Mouse (Mus musculus) heart, embryonic 11.5 days (tissue): ENCODE results near the gene Trim72. TPM values are rescaled to one million over a fixed set of nuclear protein-coding genes. Genes with fewer than 3 reads are reported as not detected.
"Not testable (repeated sequence)": the region's sequence is repeated elsewhere in the genome, so short reads cannot be mapped to it uniquely, and the experiment has no call there.

Experiments
- ATAC-seq: fragments of 200-750 bp; cut with Nextera tagmentation; replicated peaks from 2 replicates; pipeline ENCODE4 v1.8.0; 2017; ENCODE audit warnings: moderate library complexity; ENCODE audit not compliant: insufficient number of reproducible peaks, low FRiP score, low TSS enrichment
- H3K27ac ChIP-seq: fragments of 300-500 bp; sonication (generic); 2 replicates; pipeline ENCODE4 v1.5.1; 2014; ENCODE audit warnings: mild to moderate bottlenecking, low read depth, low read length
- H3K27me3 ChIP-seq: fragments of 300-500 bp; sonication (generic); 2 replicates; pipeline ENCODE4 v1.6.1; 2014; ENCODE audit warnings: mild to moderate bottlenecking, low read length, mixed read lengths; ENCODE audit not compliant: control insufficient read depth, insufficient read depth
- H3K36me3 ChIP-seq: fragments of 300-500 bp; sonication (generic); 2 replicates; pipeline ENCODE4 v1.6.1; 2014; ENCODE audit warnings: mild to moderate bottlenecking, low read length, moderate library complexity, mixed read lengths; ENCODE audit not compliant: control insufficient read depth, insufficient read depth
- H3K4me1 ChIP-seq: fragments of 300-500 bp; sonication (generic); 2 replicates; pipeline ENCODE4 v1.6.1; 2014; ENCODE audit warnings: low read length; ENCODE audit not compliant: control insufficient read depth, insufficient read depth
- H3K4me2 ChIP-seq: fragments of 300-500 bp; sonication (generic); 2 replicates; pipeline ENCODE4 v1.6.1; 2014; ENCODE audit warnings: mild to moderate bottlenecking, moderate library complexity
- H3K4me3 ChIP-seq: fragments of 300-500 bp; sonication (generic); 2 replicates; pipeline ENCODE4 v1.5.1; 2014; ENCODE audit warnings: low read depth, low read length
- H3K9ac ChIP-seq: fragments of 300-500 bp; sonication (generic); 2 replicates; pipeline ENCODE4 v1.6.1; 2014; ENCODE audit warnings: mild to moderate bottlenecking, low read depth, low read length, moderate library complexity
- H3K9me3 ChIP-seq: fragments of 300-500 bp; sonication (generic); replicated peaks from 2 replicates; pipeline ENCODE4 v1.6.1; 2016; ENCODE audit warnings: low read length; ENCODE audit not compliant: control insufficient read depth
- WGBS: fragments of 180-500 bp; shearing (Covaris S2); extraction: QIAGEN DNeasy Blood & Tissue Kit; methylation state at CpG from one replicate; pipeline ENCODE4 v1.1.7; 2014; ENCODE audit not compliant: insufficient replicate concordance; 5-methylcytosine and 5-hydroxymethylcytosine counted together
- polyA plus RNA-seq: library from polyadenylated mRNA; unstranded; fragments of >200 nt; fragmentation: Nextera tagmentation; extraction: Ambion mirVana; gene quantifications from 2 replicates; pipeline ENCODE4 v1.2.1, GENCODE M21; 2014

Trim72 gene
- polyA plus RNA-seq, 1 experiment from 2014 or later, result 0.69 TPM

- H3K4me2 ChIP-seq, result no peak overlapping the region
Measured at GRCm38 (mm10) chr7:128032989-128033293, 29.2 kb downstream of the Trim72 start.

DNA sequence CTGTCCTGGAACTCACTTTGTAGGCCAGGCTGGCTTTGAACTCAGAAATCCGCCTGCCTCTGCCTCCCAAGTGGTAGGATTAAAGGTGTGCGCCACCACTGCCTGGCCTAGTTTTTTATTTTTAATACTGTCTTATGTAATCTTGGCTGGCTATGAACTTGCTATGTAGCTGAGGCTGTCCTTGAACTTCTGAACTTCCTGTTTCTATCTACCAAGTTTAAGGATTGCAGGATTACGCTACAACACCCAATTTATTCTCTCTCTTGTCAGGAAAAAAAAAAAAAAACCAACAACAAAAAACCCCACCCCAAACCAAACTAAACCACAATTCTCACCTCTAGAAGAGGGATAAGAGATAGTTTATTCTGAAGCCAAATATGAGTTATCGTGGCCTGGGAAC is 29.9 kb downstream of the Trim72 start:
- no peaks in the 10 kb centered on the region for H3K4me1 ChIP-seq
- H3K4me2 ChIP-seq, result no peak overlapping the region
- no peaks in the 10 kb centered on the region for H3K9me3 ChIP-seq
- WGBS, result 84% methylated on average over 4 of the region's 4 CpGs
- H3K4me3 ChIP-seq, result no peak overlapping the region
- H3K27me3 ChIP-seq, result no peaks in the 10 kb centered on the region
- H3K36me3 ChIP-seq, result no peaks in the 10 kb centered on the region
- no peak overlapping the region for H3K27ac ChIP-seq
- H3K9ac ChIP-seq, result no peak overlapping the region
- ATAC-seq, result no peak

More at GRCm38 (mm10) chr7:128032989-128033293, 29.2 kb downstream of the Trim72 start:
- H3K27ac ChIP-seq, result no peak overlapping the region
- no peaks in the 10 kb centered on the region for H3K4me1 ChIP-seq
- no peaks in the 10 kb centered on the region for H3K36me3 ChIP-seq
- WGBS, result 88% methylated on average over 3 of the region's 3 CpGs
- no peak overlapping the region for H3K4me3 ChIP-seq
- ATAC-seq, result no peak
- H3K27me3 ChIP-seq, result no peaks in the 10 kb centered on the region
- no peak overlapping the region for H3K9ac ChIP-seq
- H3K9me3 ChIP-seq, result no peaks in the 10 kb centered on the region

- not testable (repeated sequence) for H3K27me3 ChIP-seq, H3K9ac ChIP-seq, H3K27ac ChIP-seq, H3K4me1 ChIP-seq, ATAC-seq, H3K9me3 ChIP-seq, H3K36me3 ChIP-seq, H3K4me3 ChIP-seq, H3K4me2 ChIP-seq
- WGBS, result 65% methylated on average over 15 of the region's 15 CpGs
Measured at GRCm38 (mm10) chr7:128042161-128042820, 38.5 kb downstream of the Trim72 start.

DNA sequence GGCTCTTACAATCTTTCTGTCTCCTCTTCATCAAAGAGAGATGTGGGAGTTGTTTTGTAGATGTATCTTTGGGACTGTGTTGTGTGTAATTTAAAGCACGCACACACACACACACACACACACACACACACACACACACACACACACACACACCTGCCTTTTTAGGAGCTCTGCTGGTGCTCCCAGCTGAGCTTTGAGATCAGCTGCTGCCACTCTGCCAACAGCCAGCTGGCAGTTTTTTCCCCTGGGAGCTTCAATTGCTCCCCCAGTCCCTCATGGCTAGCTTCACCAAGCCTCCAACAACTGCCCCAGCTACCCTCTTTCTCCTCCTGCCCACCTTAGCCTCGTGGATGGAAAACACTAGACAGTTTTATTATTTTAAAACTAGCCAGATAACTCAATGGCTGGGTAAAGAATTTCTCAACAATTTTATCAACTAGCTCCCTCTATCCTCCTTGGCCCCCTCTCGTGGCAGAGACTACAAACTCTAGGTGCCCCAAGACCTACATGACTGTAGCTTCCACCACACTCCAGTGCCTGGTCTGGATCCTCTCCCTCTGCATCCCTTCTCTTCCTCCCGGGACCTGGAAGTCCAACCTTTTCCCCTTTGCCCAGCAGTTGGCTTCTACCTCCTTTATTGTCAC is 40.5 kb downstream of the Trim72 start:
- 65% methylated on average over 4 of the region's 4 CpGs for WGBS
- H3K9ac ChIP-seq, result no peak overlapping the region

DNA sequence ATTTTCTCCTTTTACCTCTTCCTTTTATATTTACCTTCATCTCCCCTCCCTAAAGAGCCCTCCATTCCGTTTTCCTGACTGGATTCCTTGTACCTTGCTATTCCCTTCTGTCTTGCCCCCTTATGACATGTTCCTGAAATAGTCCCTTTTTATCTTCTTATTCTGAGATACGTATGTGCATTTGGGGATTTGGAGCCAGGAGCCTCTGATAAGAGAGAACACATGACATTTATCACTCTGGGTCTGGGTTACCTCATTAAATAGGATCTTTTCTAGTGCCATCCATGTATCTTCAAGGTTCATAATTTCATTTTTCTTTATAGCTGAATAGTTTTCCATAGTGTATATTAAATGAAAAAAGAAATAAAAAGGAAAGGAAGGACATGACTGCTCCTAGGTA is 41.9 kb downstream of the Trim72 start:
- WGBS, result 47% methylated on average over 2 of the region's 2 CpGs

More for the DNA sequence above, 40.5 kb downstream of the Trim72 start:
- ATAC-seq, result no peak
- no peak overlapping the region for H3K4me2 ChIP-seq
- H3K36me3 ChIP-seq, result no peaks in the 10 kb centered on the region
- H3K4me3 ChIP-seq, result no peak overlapping the region
- H3K9me3 ChIP-seq, result no peaks in the 10 kb centered on the region
- no peaks in the 10 kb centered on the region for H3K27me3 ChIP-seq
- no peaks in the 10 kb centered on the region for H3K4me1 ChIP-seq
- H3K27ac ChIP-seq, result no peak overlapping the region

DNA sequence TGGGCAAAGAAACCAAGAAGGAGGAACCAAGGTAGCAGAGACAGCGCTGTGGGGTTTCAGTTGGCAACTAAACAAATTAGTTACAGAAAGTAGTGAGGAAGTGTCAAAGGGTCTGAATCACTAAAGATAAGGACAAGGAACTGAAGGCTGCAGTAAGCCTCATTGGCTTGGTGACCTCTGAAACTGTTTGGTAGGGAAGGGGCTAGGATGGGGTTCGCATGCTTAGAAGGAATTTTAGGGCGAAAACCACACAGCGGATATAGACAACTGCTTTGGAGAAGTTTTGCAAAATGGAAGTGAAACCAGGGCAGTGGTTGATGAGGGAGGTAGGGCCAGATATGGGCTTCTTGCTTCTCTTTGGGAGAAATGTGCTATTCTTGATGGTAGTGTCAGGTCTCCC is 45.1 kb downstream of the Trim72 start:
- Histone ChIP-seq H3K27ac (no peak overlapping the region), H3K27me3 (no peaks in the 10 kb centered on the region), H3K36me3 (no peaks in the 10 kb centered on the region), H3K4me3 (no peak overlapping the region), H3K4me2 (no peak overlapping the region), H3K9me3 (no peaks in the 10 kb centered on the region), H3K9ac (no peak overlapping the region), H3K4me1 (no peaks in the 10 kb centered on the region)
- ATAC-seq, result no peak
- 77% methylated on average over 4 of the region's 4 CpGs for WGBS

More for the DNA sequence above, 41.9 kb downstream of the Trim72 start:
- Histone ChIP-seq H3K9ac (no peak overlapping the region), H3K4me2 (no peak overlapping the region), H3K4me1 (no peaks in the 10 kb centered on the region), H3K36me3 (no peaks in the 10 kb centered on the region), H3K27ac (no peak overlapping the region), H3K4me3 (no peak overlapping the region), H3K9me3 (no peaks in the 10 kb centered on the region), H3K27me3 (no peaks in the 10 kb centered on the region)
- no peak for ATAC-seq

- no peak overlapping the region for H3K27ac ChIP-seq
- H3K36me3 ChIP-seq, result no peaks in the 10 kb centered on the region
- no peak overlapping the region for H3K4me3 ChIP-seq
- no peaks in the 10 kb centered on the region for H3K4me1 ChIP-seq
- H3K27me3 ChIP-seq, result no peaks in the 10 kb centered on the region
- H3K9me3 ChIP-seq, result no peaks in the 10 kb centered on the region
- ATAC-seq, result no peak
- 73% methylated on average over 2 of the region's 2 CpGs for WGBS
- no peak overlapping the region for H3K9ac ChIP-seq
- no peak overlapping the region for H3K4me2 ChIP-seq
Measured at GRCm38 (mm10) chr7:128049254-128049653, 45.5 kb downstream of the Trim72 start.

DNA sequence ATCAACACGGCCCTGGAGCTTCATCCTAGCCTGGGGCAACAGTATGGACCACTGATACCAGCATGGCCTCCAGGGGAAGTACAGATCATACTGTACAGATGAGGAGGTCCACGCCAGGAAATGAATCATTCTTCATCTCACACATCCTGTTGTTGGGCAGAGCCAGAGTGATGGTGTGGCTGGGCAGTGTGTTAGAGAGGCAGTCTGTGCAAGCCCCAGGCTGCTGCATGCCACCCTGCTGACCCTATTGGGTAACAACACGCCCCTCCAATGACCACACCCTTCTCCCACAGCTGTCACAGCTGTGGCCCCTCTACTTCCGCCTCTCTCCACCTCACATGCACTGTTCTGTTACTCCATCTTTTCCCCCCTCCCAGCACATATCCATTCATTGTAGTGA is 47.0 kb downstream of the Trim72 start:
- Histone ChIP-seq H3K27me3 (no peaks in the 10 kb centered on the region), H3K9ac (no peak overlapping the region), H3K27ac (no peak overlapping the region), H3K36me3 (no peaks in the 10 kb centered on the region), H3K4me2 (no peak overlapping the region), H3K9me3 (no peaks in the 10 kb centered on the region), H3K4me1 (no peaks in the 10 kb centered on the region), H3K4me3 (no peak overlapping the region)
- no peak for ATAC-seq
- WGBS, result 59% methylated on average over 4 of the region's 4 CpGs

DNA sequence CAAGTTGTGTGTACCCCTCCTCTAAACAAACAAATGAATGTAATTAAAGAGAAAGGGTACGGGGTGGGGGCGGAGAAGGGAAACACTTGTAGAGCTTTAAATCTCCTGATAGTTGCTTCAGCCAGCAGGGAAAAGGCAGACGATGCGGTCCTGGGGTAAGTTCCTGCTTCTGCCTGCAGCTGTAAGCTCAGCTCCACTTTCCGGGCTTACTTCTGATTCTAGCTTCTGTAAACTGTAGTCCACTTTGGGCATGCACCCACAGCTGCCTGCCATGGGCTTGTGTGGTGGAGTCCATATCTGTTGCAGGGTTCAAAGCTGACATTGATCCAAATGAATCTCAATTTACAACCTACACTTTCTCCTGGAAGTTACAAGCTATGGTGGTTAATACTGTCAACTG is 49.3 kb downstream of the Trim72 start:
- no peak for ATAC-seq
- no peaks in the 10 kb centered on the region for H3K36me3 ChIP-seq
- no peaks in the 10 kb centered on the region for H3K4me1 ChIP-seq
- H3K9me3 ChIP-seq, result no peaks in the 10 kb centered on the region
- H3K9ac ChIP-seq, result no peak overlapping the region
- no peak overlapping the region for H3K4me3 ChIP-seq
- H3K4me2 ChIP-seq, result no peak overlapping the region
- no peak overlapping the region for H3K27ac ChIP-seq
- no peaks in the 10 kb centered on the region for H3K27me3 ChIP-seq
- WGBS, result 73% methylated on average over 5 of the region's 5 CpGs
